Mouse (Mus musculus): ENCODE results near the gene Lpin2.

GRCm38 (mm10) chr17:71194906-71195632, 12.7 kb downstream of the Lpin2 start:
- no peak for TF ChIP-seq CTCF (IDR thresholded peaks at IDR 0.05; ENCODE audit: low read depth)
- TF ChIP-seq EP300 (IDR thresholded peaks at IDR 0.05; ENCODE audit: low read depth), result no peak

Measured in liver, embryonic 14.5 days (tissue).